Mouse (Mus musculus): ENCODE data around the gene Hbq1b.

DNA sequence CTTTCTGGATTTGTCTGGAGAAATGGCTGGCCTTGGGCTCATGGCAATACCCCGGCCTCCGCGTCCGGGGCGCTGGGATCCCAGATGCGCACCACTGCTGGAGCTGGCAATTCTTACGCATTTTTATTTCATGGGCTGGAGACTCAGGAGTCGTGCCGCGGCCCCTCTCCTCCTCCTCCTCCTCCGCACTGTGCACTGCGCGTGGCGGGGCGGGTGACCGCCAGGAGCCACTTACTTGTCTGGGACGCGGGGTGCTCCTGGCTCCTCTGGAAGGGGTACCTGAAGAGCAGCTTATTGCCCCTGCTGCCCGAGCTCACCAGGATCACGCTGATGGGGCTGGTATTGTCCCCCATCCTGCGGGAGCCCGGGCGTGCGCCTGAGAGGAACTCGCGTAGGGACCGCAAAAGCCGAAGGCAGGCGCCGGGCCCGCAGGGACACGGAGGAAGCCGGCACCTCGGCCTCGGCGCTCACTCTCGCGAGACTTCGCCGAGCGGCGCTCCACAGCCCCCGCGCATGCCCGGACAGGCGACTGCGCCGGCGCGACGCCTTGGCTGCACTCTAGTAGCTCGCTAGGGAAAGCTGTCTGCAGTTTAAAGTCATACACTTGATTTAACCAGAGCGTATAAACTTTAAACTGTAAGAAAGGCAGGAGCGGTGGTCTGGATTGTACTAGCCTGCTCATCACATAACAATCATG is 19.4 kb upstream of the Hbq1b start, which contains the start of gene Nprl3:
- TF ChIP-seq GATA1 (IDR thresholded peaks at IDR 0.05; ENCODE audit: borderline replicate concordance, low read length) (no peak), FLI1 (IDR thresholded peaks at IDR 0.05; ENCODE audit: low read length) (no peak)
